Mouse (Mus musculus): ENCODE data around the gene Rtn4rl1. TPM values are rescaled to one million over a fixed set of nuclear protein-coding genes. Genes with fewer than 3 reads are reported as not detected.
A peak's percentile ranks its signal among the peaks of the same experiment; 100 is the strongest.

Gene Rtn4rl1
- 2.7 and 4.2 TPM in 2 replicates for polyA plus RNA-seq (2014; fragmentation: Nextera tagmentation; extraction: Ambion mirVana)

DNA sequence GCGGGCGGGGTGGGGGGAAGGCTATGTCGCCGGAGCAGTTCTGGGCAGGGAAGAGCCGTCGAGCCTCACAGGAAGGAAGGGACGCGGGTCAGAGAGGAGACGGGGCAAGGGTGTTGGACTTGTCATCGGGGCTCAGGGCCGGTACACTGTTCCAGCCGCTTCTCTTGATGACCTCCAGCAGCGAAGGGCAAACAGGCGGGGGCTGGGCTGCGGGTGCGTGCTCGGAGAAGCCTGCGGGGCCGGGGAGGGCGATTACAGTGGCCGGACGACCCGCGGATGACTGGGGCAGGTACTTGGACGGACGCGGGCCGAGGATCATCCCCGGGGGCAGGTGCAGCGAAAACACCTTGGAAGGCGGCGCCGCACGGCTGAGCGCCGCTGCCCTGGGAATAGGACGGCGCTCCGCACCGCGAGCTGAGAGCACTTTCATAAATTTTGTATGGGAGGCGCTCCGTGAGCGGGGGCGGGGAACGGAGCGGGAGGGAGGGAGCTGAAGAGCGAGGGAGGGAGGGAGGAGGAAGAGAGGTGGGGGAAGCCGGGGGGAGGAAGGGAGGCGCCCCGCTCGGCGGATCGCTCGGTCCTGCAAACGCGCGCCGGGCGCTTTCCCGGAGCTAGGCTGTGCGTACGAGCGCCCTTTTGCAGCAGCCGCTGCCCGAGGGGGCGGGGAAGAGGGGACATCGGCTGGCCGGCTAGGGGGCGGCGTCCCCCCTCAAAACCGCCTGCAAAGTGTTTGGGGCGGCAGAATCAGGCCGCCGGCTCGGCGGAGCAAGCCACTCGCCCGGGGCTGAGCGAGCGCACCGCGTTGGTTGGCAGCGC lies at the start of gene Rtn4rl1:
TSS of gene Rtn4rl1 (plus strand) at position 528 of the 816 bp plus-strand sequence.
- ATAC-seq (ENCODE audit: low FRiP score, low TSS enrichment), result peak; percentile 19; the same call in 1 of the 2 replicates
- Histone ChIP-seq H3K4me1 (ENCODE audit: control insufficient read depth, insufficient read depth, low read length) (peaks cover 27% of the 10 kb centered on the region), H3K4me2 (replicated peaks; ENCODE audit: low read depth, low read length) (peak within 1 kb of the TSS; percentile 87), H3K27ac (ENCODE audit: low read depth, low read length) (no peak within 1 kb of the TSS), H3K36me3 (ENCODE audit: control insufficient read depth, insufficient read depth, low read length) (no peaks in the 10 kb centered on the region), H3K9ac (ENCODE audit: low read depth, low read length) (peak within 1 kb of the TSS; percentile 59), H3K9me3 (ENCODE audit: control insufficient read depth, low read length) (no peaks in the 10 kb centered on the region), H3K4me3 (ENCODE audit: low read length) (peak within 1 kb of the TSS; percentile 55), H3K27me3 (ENCODE audit: control insufficient read depth, insufficient read depth, low read length) (peaks cover 46% of the 10 kb centered on the region)
- WGBS, result under 1% methylated on average over 81 of the region's 84 CpGs

- H3K4me2 ChIP-seq (replicated peaks; ENCODE audit: low read depth, low read length), result no peak overlapping the region
- no peak overlapping the region for H3K9ac ChIP-seq (ENCODE audit: low read depth, low read length)
- no peaks in the 10 kb centered on the region for H3K27me3 ChIP-seq (ENCODE audit: control insufficient read depth, insufficient read depth, low read length)
- WGBS, result 61% methylated on average over 2 of the region's 2 CpGs
- H3K4me3 ChIP-seq (ENCODE audit: low read length), result no peak overlapping the region
- ATAC-seq (ENCODE audit: low FRiP score, low TSS enrichment), result no peak
- peaks cover 24% of the 10 kb centered on the region for H3K4me1 ChIP-seq (ENCODE audit: control insufficient read depth, insufficient read depth, low read length)
- peaks cover 20% of the 10 kb centered on the region; the same call in 1 of the 2 replicates for H3K36me3 ChIP-seq (ENCODE audit: control insufficient read depth, insufficient read depth, low read length)
- no peaks in the 10 kb centered on the region for H3K9me3 ChIP-seq (ENCODE audit: control insufficient read depth, low read length)
- H3K27ac ChIP-seq (ENCODE audit: low read depth, low read length), result no peak overlapping the region; the same call in 1 of the 2 replicates
These were observed 47.7 kb upstream of the Rtn4rl1 start for GRCm38 (mm10) chr11:75145841-75146240.

- H3K27me3 ChIP-seq (ENCODE audit: control insufficient read depth, insufficient read depth, low read length), result no peaks in the 10 kb centered on the region
- H3K4me3 ChIP-seq (ENCODE audit: low read length), result no peak overlapping the region
- peaks cover 18% of the 10 kb centered on the region for H3K4me1 ChIP-seq (ENCODE audit: control insufficient read depth, insufficient read depth, low read length)
- H3K4me2 ChIP-seq (replicated peaks; ENCODE audit: low read depth, low read length), result no peak overlapping the region
- no peaks in the 10 kb centered on the region for H3K9me3 ChIP-seq (ENCODE audit: control insufficient read depth, low read length)
- H3K9ac ChIP-seq (ENCODE audit: low read depth, low read length), result no peak overlapping the region
- H3K27ac ChIP-seq (ENCODE audit: low read depth, low read length), result peak overlapping the region; percentile 92
- peak; percentile 89 for ATAC-seq (ENCODE audit: low FRiP score, low TSS enrichment)
- WGBS, result 16% methylated on average over 11 of the region's 11 CpGs
- peaks cover 24% of the 10 kb centered on the region; the same call in 1 of the 2 replicates for H3K36me3 ChIP-seq (ENCODE audit: control insufficient read depth, insufficient read depth, low read length)
These were observed 46.3 kb upstream of the Rtn4rl1 start for GRCm38 (mm10) chr11:75147106-75147845.

DNA sequence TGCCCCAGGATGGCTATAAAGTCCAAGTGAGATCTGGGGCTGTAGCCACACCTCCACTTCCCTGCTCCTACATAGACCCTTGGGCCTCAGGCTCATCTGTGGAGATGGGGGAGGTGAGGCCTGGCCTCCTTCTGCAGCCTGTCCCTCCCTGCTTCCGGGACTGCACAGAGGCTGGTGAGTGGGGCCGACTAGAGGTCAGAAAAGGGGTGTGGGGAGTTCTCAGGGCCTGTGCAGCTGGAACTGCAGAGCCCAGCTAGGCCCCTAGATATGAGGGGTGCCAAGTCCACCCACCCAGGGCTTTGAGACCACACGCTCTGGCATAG lies 45.8 kb upstream of the Rtn4rl1 start:
- whole genome bisulfite sequencing, result 15% methylated on average over 3 of the region's 3 CpGs
- Histone ChIP-seq H3K27me3 (ENCODE audit: control insufficient read depth, insufficient read depth, low read length) (no peaks in the 10 kb centered on the region), H3K4me3 (ENCODE audit: low read length) (no peak overlapping the region), H3K36me3 (ENCODE audit: control insufficient read depth, insufficient read depth, low read length) (peaks cover 24% of the 10 kb centered on the region; the same call in 1 of the 2 replicates), H3K9me3 (ENCODE audit: control insufficient read depth, low read length) (no peaks in the 10 kb centered on the region), H3K27ac (ENCODE audit: low read depth, low read length) (peak overlapping the region; percentile 92), H3K4me2 (replicated peaks; ENCODE audit: low read depth, low read length) (no peak overlapping the region), H3K4me1 (ENCODE audit: control insufficient read depth, insufficient read depth, low read length) (peaks cover 22% of the 10 kb centered on the region), H3K9ac (ENCODE audit: low read depth, low read length) (no peak overlapping the region)
- ATAC-seq (ENCODE audit: low FRiP score, low TSS enrichment), result peak; percentile 83

GRCm38 (mm10) chr11:75148332-75149035 lies 45.1 kb upstream of the Rtn4rl1 start:
- no peak overlapping the region for H3K9ac ChIP-seq (ENCODE audit: low read depth, low read length)
- H3K4me3 ChIP-seq (ENCODE audit: low read length), result no peak overlapping the region
- peak overlapping the region; percentile 92 for H3K27ac ChIP-seq (ENCODE audit: low read depth, low read length)
- no peak for ATAC-seq (ENCODE audit: low FRiP score, low TSS enrichment)
- H3K9me3 ChIP-seq (ENCODE audit: control insufficient read depth, low read length), result no peaks in the 10 kb centered on the region
- H3K36me3 ChIP-seq (ENCODE audit: control insufficient read depth, insufficient read depth, low read length), result peaks cover 22% of the 10 kb centered on the region; the same call in 1 of the 2 replicates
- H3K27me3 ChIP-seq (ENCODE audit: control insufficient read depth, insufficient read depth, low read length), result no peaks in the 10 kb centered on the region
- H3K4me1 ChIP-seq (ENCODE audit: control insufficient read depth, insufficient read depth, low read length), result peaks cover 28% of the 10 kb centered on the region
- 71% methylated on average over 11 of the region's 11 CpGs for WGBS
- no peak overlapping the region for H3K4me2 ChIP-seq (replicated peaks; ENCODE audit: low read depth, low read length)

DNA sequence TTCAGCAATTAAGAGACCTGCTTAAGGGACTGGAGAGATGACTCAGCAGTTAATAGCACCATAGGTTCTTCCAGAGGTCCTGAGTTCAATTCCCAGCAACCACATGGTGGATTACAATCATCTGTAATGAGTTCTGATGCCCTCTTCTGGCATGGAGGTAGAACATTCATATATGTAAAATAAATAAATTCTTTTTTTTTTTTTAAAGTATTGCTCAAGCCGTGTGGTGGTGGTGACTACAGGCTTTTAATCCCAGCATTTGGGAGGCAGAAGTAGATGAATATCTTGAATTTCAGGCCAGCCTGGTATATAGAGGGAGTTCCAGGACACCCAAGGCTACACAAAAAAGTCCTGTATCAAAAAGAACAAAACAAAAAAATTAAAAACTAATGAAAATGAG lies 43.2 kb upstream of the Rtn4rl1 start:
- ATAC-seq (ENCODE audit: low FRiP score, low TSS enrichment), result no peak
- WGBS, result 91% methylated on average over 1 of the region's 1 CpGs
- Histone ChIP-seq H3K4me1 (ENCODE audit: control insufficient read depth, insufficient read depth, low read length) (peaks cover 28% of the 10 kb centered on the region), H3K36me3 (ENCODE audit: control insufficient read depth, insufficient read depth, low read length) (peaks cover 19% of the 10 kb centered on the region; the same call in 1 of the 2 replicates), H3K9me3 (ENCODE audit: control insufficient read depth, low read length) (no peaks in the 10 kb centered on the region), H3K27me3 (ENCODE audit: control insufficient read depth, insufficient read depth, low read length) (no peaks in the 10 kb centered on the region), H3K9ac (ENCODE audit: low read depth, low read length) (no peak overlapping the region), H3K4me3 (ENCODE audit: low read length) (no peak overlapping the region), H3K27ac (ENCODE audit: low read depth, low read length) (no peak overlapping the region), H3K4me2 (replicated peaks; ENCODE audit: low read depth, low read length) (no peak overlapping the region)

GRCm38 (mm10) chr11:75152603-75153557 lies 40.7 kb upstream of the Rtn4rl1 start:
- H3K4me1 ChIP-seq (ENCODE audit: control insufficient read depth, insufficient read depth, low read length), result peaks cover 24% of the 10 kb centered on the region

More at GRCm38 (mm10) chr11:75152603-75153557, 40.7 kb upstream of the Rtn4rl1 start:
- Histone ChIP-seq H3K4me2 (replicated peaks; ENCODE audit: low read depth, low read length) (no peak overlapping the region), H3K9ac (ENCODE audit: low read depth, low read length) (peak overlapping the region; percentile 23; the same call in 1 of the 2 replicates), H3K27me3 (ENCODE audit: control insufficient read depth, insufficient read depth, low read length) (no peaks in the 10 kb centered on the region), H3K36me3 (ENCODE audit: control insufficient read depth, insufficient read depth, low read length) (peaks cover 21% of the 10 kb centered on the region; the same call in 1 of the 2 replicates), H3K27ac (ENCODE audit: low read depth, low read length) (peak overlapping the region; percentile 86), H3K4me3 (ENCODE audit: low read length) (no peak overlapping the region), H3K9me3 (ENCODE audit: control insufficient read depth, low read length) (no peaks in the 10 kb centered on the region)
- ATAC-seq (ENCODE audit: low FRiP score, low TSS enrichment), result peak; percentile 41; the same call in 1 of the 2 replicates
- WGBS, result 46% methylated on average over 18 of the region's 18 CpGs

Data from kidney, embryonic 14.5 days (tissue).